Mouse (Mus musculus): Measurements from ENCODE around the gene Pik3c2b.

Pik3c2b gene

DNA sequence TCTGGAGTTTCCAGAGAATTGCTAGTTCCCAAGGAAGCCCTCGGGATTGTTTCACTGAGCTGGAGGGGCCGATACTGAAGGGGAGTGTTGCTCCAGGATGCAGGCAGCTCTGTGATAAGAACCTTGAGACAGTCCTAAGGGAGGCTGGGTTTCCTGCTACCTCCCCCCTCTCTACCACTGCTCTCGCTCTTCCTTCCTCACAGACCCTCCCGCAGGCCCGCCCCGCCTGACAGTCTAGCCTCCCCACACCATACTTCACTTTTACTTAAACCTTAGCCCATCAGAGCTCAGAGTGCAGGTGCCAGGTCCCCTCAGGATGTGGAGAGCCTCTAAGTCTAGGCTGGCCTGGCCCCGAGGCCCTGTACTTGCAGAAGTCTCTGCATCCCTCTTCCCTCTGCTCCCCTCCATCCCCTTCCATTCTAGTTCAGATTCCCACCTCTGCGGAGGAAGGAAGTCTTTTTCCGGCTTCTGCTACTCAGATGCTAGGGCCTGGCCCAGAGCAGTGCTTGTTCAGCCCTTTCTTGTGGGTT lies 27.9 kb downstream of the Pik3c2b start:
- DNase-seq (ENCODE audit: low spot score in 2 of 2), result no peak

GRCm38 (mm10) chr1:133074541-133074940 lies 29.1 kb downstream of the Pik3c2b start:
- DNase-seq (ENCODE audit: low spot score in 2 of 2), result no peak

DNA sequence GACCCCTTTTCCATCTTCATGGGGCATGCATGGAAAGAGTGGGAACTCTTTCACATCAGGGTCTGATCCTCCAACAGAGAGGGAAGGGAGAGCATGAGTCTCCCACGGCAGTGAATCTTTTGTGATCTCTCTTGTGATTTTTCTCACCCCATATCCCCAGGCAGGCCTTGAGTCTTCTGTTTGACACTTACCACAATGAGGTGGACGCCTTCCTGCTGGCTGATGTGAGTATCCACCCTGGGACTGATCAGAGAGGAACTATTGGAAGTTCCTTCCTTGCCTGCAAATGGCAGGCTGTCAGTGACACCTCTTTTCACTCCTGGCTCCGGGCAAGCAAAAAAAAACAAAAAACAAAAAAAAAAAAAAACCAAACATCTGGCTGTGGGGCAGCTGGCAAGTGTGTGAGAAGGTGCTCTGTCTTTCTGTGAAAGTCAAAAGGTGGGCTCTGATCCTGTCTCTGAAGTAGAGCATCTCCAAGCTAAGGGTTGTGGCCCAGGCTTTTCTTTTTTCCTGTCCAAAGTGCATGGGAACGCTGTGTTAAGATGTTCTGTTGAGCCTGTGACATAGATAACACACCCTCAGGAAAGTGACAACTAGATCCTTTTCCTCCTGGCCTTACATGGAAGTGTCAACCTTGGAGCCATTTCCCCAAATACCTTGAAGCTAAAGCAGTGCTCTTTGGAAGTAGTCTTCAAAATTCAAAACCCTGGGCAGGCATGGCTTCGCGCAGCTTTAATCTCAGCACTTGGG lies 30.4 kb downstream of the Pik3c2b start:
- DNase-seq (ENCODE audit: low spot score in 2 of 2), result no peak

GRCm38 (mm10) chr1:133076681-133077514 lies 31.4 kb downstream of the Pik3c2b start:
- DNase-seq (ENCODE audit: low spot score in 2 of 2), result no peak

GRCm38 (mm10) chr1:133077606-133078337 lies 32.3 kb downstream of the Pik3c2b start:
- DNase-seq (ENCODE audit: low spot score in 2 of 2), result no peak

GRCm38 (mm10) chr1:133078338-133078727 lies 32.9 kb downstream of the Pik3c2b start:
- DNase-seq (ENCODE audit: low spot score in 2 of 2), result no peak

GRCm38 (mm10) chr1:133079509-133079908 lies 34.0 kb downstream of the Pik3c2b start:
- DNase-seq (ENCODE audit: low spot score in 2 of 2), result peak in 1 of 2 experiments; percentile 49

DNA sequence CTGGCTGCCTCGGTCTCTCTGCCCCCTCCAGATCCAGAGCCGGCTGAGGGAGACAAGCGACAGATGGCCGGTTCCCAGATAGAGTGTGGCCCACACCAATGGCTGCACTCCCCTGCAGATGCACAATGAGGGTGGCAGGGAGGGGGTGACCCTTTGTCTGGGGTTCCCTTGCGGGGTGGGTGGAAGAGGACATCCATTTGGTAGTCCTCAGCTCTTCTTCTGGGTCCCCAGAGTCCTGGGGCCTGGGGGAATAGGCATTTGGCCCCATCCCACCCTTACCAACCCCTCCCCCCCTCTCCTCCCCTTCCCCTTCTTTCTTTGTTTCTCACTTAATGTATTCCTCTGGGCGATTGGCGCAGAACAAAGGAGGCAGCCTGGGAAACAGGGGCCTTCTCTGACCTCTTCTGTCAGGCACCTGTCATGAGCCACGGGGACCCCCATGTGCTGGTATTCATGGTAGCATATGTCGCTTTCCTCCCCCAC lies 34.7 kb downstream of the Pik3c2b start:
- peak in 1 of 2 experiments; percentile 30 for DNase-seq (ENCODE audit: low spot score in 2 of 2)

GRCm38 (mm10) chr1:133080717-133081116 lies 35.2 kb downstream of the Pik3c2b start:
- DNase-seq (ENCODE audit: low spot score in 2 of 2), result no peak

GRCm38 (mm10) chr1:133083003-133083546 lies 37.6 kb downstream of the Pik3c2b start:
- DNase-seq (ENCODE audit: low spot score in 2 of 2), result no peak

DNA sequence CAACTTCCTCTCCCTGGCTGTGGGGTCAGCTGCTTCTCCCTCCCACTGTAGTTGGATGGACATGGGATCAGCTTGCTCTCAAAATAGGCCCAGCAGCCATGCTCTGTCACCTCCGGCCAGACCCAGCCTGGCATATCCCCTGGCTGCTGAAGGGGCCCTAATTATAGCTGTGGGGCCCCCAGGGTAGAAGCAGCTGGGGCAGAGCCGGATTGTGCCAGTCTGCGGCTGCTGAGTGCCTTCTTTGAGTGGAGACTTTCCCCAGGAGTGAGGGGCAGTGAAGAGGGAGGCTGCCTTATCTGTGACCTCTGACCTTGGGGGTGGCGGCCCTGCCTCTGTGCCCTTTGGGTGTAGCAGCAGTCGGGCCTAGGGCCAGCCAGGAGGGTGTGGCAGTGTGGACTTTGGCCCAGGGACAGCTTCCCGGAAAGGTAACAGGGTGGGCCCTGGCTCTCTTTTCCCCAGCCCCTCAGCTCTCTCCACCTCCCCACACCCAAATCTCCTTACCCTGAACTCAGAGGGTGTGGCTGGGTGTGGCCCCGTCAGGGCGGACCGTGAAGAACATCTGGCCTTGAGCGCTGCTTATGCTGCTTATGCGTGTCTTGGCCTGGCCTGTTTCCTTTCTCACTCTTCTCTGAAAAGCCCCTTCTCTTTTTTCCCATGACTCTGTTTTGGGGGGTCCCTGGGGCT lies 38.6 kb downstream of the Pik3c2b start:
- DNase-seq (ENCODE audit: low spot score in 2 of 2), result no peak

- no peak for DNase-seq (ENCODE audit: low spot score in 2 of 2)
Observed at GRCm38 (mm10) chr1:133084708-133085416, 39.4 kb downstream of the Pik3c2b start.

DNA sequence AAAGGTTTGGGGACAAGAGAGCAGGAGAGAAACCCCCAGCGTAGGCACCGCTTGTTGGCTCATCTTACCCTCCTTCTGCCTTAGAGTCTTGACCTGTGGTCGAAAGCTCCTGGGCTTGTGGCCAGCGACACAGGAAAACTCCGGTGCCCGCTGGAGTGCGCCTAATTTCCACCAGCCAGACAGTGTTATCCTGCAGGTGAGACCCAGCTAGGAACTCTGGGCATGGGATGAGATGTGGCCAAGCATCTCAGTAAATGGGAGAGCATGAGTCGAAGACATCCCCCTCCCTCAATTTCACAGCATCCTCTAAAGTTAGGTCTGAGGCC lies 39.9 kb downstream of the Pik3c2b start:
- no peak for DNase-seq (ENCODE audit: low spot score in 2 of 2)

- DNase-seq (ENCODE audit: low spot score in 2 of 2), result no peak
Observed at GRCm38 (mm10) chr1:133086804-133087203, 41.3 kb downstream of the Pik3c2b start.

GRCm38 (mm10) chr1:133087206-133087905 lies 41.9 kb downstream of the Pik3c2b start:
- DNase-seq (ENCODE audit: low spot score in 2 of 2), result peak in 1 of 2 experiments; percentile 68

DNA sequence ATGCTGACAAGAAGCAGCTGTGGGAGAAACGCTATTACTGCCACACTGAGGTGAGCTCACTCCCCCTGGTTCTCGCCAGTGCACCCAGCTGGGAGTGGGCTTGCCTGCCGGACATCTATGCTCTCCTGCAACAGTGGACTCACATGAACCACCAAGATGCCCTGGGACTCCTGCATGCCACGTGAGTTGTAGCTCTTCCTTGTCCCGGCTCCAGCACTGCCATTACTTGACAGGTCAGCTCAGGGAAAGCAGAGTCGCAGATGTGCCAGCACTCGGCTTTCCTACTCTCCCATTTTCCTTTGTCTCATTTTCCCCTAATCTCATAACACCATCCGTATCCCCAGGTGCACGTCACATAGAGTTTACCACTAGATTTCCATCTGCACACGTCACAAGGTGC lies 42.7 kb downstream of the Pik3c2b start:
- DNase-seq (ENCODE audit: low spot score in 2 of 2), result no peak

DNA sequence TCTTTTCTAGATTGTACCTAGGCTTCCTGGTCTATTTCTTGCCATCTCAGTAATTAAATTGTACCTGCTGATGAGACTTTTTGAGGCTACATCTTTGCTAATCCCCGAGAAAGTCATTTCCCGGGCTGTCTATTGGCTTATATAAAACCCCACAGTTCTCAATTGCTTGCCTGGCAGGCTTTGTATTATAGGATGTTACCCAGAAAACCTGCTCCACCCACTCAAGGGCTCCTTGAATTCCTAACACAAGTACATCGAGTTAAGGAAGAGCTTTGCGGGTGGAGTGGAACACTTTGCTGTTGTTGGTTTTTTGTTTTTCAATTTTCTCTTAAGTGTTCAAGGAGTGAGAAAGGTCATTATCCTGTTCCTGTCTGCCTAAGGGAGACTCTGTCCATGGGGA lies 43.9 kb downstream of the Pik3c2b start:
- no peak for DNase-seq (ENCODE audit: low spot score in 2 of 2)

DNA sequence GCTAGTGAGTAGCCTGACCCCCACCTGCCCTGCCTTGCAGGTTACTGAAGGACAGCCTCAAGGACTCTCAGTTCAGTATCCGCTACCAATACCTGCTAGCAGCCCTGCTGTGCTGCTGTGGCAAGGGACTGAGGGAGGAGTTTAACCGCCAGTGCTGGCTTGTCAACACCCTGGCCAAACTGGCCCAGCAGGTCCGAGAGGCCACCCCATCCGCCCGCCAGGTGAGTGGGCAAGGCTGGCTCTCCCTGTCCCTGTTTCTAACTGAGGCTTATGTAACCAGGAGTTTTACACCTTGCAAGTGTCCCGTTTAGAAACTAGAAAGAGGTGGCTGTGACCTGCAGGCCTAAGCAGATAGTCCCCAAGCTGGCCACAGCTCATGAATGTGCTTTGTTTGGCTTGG lies 45.2 kb downstream of the Pik3c2b start:
- no peak for DNase-seq (ENCODE audit: low spot score in 2 of 2)

DNA sequence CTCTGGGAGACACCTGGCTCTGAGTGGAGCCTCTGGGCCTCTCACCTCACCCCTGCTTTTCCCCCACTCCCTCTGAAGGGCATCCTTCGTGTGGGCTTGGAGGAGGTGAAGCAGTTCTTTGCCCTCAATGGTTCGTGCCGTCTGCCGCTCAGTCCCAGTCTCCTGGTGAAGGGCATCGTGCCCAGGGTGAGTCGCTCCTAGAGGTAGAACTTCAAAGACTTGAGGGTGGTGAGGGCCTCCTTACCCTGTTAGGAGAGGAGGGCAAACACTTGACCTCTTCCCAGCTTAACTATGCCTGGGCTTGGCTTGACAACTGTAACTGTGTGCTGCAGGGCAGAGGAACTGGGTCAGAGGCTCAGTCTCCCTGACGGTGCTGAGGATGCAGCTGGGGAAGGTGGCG lies 46.0 kb downstream of the Pik3c2b start:
- no peak for DNase-seq (ENCODE audit: low spot score in 2 of 2)

- DNase-seq (ENCODE audit: low spot score in 2 of 2), result no peak
Observed at GRCm38 (mm10) chr1:133093719-133094118, 48.3 kb downstream of the Pik3c2b start.
